Mouse (Mus musculus) stomach, embryonic 15.5 days (tissue): ENCODE results near the gene Garnl3. TPM values are rescaled to one million over a fixed set of nuclear protein-coding genes. Genes with fewer than 3 reads are reported as not detected.

Source experiments
- ATAC-seq: fragments of 200-750 bp; cut with Nextera tagmentation; 2 replicates; pipeline ENCODE4 v1.8.0; 2017; ENCODE audit warnings: low read depth, moderate number of reproducible peaks, moderate TSS enrichment; ENCODE audit not compliant: insufficient read depth, low FRiP score
- H3K27ac ChIP-seq: fragments of 300-500 bp; sonication (generic); 2 replicates; pipeline ENCODE4 v1.5.1; 2015; ENCODE audit warnings: mild to moderate bottlenecking, inconsistent platforms
- H3K27me3 ChIP-seq: fragments of 300-500 bp; sonication (generic); replicated peaks from 2 replicates; pipeline ENCODE4 v1.6.1; 2015; ENCODE audit warnings: inconsistent platforms
- H3K36me3 ChIP-seq: fragments of 300-500 bp; sonication (generic); 2 replicates; pipeline ENCODE4 v1.6.1; 2015; ENCODE audit warnings: inconsistent platforms
- H3K4me1 ChIP-seq: fragments of 300-500 bp; sonication (generic); 2 replicates; pipeline ENCODE4 v1.6.1; 2015; ENCODE audit warnings: inconsistent platforms
- H3K4me2 ChIP-seq: fragments of 300-500 bp; sonication (generic); 2 replicates; pipeline ENCODE4 v1.6.1; 2015; ENCODE audit warnings: mild to moderate bottlenecking, inconsistent platforms
- H3K4me3 ChIP-seq: fragments of 300-500 bp; sonication (generic); replicated peaks from 2 replicates; pipeline ENCODE4 v1.5.1; 2015; ENCODE audit warnings: inconsistent platforms
- H3K9ac ChIP-seq: fragments of 300-500 bp; sonication (generic); 2 replicates; pipeline ENCODE4 v1.6.1; 2015; ENCODE audit warnings: inconsistent platforms
- H3K9me3 ChIP-seq: fragments of 300-500 bp; sonication (generic); 2 replicates; pipeline ENCODE4 v1.6.1; 2016; ENCODE audit warnings: inconsistent platforms
- WGBS: fragments of 180-500 bp; shearing (Covaris S2); methylation state at CpG from one replicate; pipeline ENCODE4 v1.1.7; 2015; 5-methylcytosine and 5-hydroxymethylcytosine counted together
- polyA plus RNA-seq: library from polyadenylated mRNA; unstranded; fragments of >200 nt; fragmentation: Nextera tagmentation; extraction: Ambion mirVana; gene quantifications from 2 replicates; pipeline ENCODE4 v1.2.1, GENCODE M21; 2015

The Garnl3 gene
- polyA plus RNA-seq, 1 experiment from 2014 or later = 14.0 TPM

- H3K36me3 ChIP-seq = peaks cover 12% of the 10 kb centered on the region
- 0 out of 2 replicates have a peak overlapping the region, but pooled peaks have one; percentile 69 for H3K4me2 ChIP-seq
- no peak overlapping the region for H3K27ac ChIP-seq
- no peak overlapping the region for H3K9ac ChIP-seq
- ATAC-seq = no peak
- WGBS = 34% methylated on average over 10 of the region's 10 CpGs
- no peaks in the 10 kb centered on the region for H3K27me3 ChIP-seq
- H3K4me3 ChIP-seq = no peak overlapping the region
- no peaks in the 10 kb centered on the region for H3K9me3 ChIP-seq
- H3K4me1 ChIP-seq = peaks cover 29% of the 10 kb centered on the region
Measured at GRCm38 (mm10) chr2:32964659-32965457, 166.6 kb downstream of the Garnl3 start.

- Histone ChIP-seq H3K9ac (0 out of 2 replicates have a peak overlapping the region, but pooled peaks have one; percentile 27), H3K4me3 (peak overlapping the region; percentile 87; the same call in 1 of the 2 replicates)
Measured at GRCm38 (mm10) chr2:32963981-32964380, 167.5 kb downstream of the Garnl3 start.

GRCm38 (mm10) chr2:32963544-32963943 is 167.9 kb downstream of the Garnl3 start:
- H3K36me3 ChIP-seq = peaks cover 12% of the 10 kb centered on the region
- peak overlapping the region; percentile 69 for H3K4me2 ChIP-seq
- H3K9ac ChIP-seq = peak overlapping the region; percentile 27; the same call in 1 of the 2 replicates
- peaks cover 29% of the 10 kb centered on the region for H3K4me1 ChIP-seq
- H3K27me3 ChIP-seq = no peaks in the 10 kb centered on the region
- H3K9me3 ChIP-seq = no peaks in the 10 kb centered on the region
- no peak for ATAC-seq
- H3K27ac ChIP-seq = peak overlapping the region; percentile 88; the same call in 1 of the 2 replicates
- WGBS = 54% methylated on average over 4 of the region's 4 CpGs
- H3K4me3 ChIP-seq = peak overlapping the region; percentile 87

More at GRCm38 (mm10) chr2:32963981-32964380, 167.5 kb downstream of the Garnl3 start:
- no peaks in the 10 kb centered on the region for H3K27me3 ChIP-seq
- H3K27ac ChIP-seq = no peak overlapping the region
- no peaks in the 10 kb centered on the region for H3K9me3 ChIP-seq
- H3K4me1 ChIP-seq = peaks cover 29% of the 10 kb centered on the region
- WGBS = 65% methylated on average over 1 of the region's 1 CpGs
- peaks cover 12% of the 10 kb centered on the region for H3K36me3 ChIP-seq
- ATAC-seq = no peak
- H3K4me2 ChIP-seq = peak overlapping the region; percentile 69

GRCm38 (mm10) chr2:32962875-32963220 is 168.6 kb downstream of the Garnl3 start:
- peaks cover 12% of the 10 kb centered on the region for H3K36me3 ChIP-seq
- H3K4me1 ChIP-seq = peaks cover 26% of the 10 kb centered on the region
- ATAC-seq = no peak
- H3K9ac ChIP-seq = peak overlapping the region; percentile 97; the same call in 1 of the 2 replicates
- peak overlapping the region; percentile 88 for H3K27ac ChIP-seq
- no peaks in the 10 kb centered on the region for H3K27me3 ChIP-seq
- H3K4me2 ChIP-seq = peak overlapping the region; percentile 69
- WGBS = 4% methylated on average over 9 of the region's 9 CpGs
- H3K4me3 ChIP-seq = peak overlapping the region; percentile 87
- no peaks in the 10 kb centered on the region for H3K9me3 ChIP-seq

- peak overlapping the region; percentile 69 for H3K4me2 ChIP-seq
Measured at GRCm38 (mm10) chr2:32962062-32962874, 169.2 kb downstream of the Garnl3 start.

GRCm38 (mm10) chr2:32961192-32961995 is 170.1 kb downstream of the Garnl3 start, which contains the start of the genes Rpl12 and Lrsam1:
Rpl12 (plus strand) TSS chr2:32961559.
Lrsam1 (minus strand) TSS chr2:32961614.
- peaks cover 20% of the 10 kb centered on the region for H3K4me1 ChIP-seq
- WGBS = 3% methylated on average over 55 of the region's 55 CpGs
- H3K9ac ChIP-seq = peak within 1 kb of the TSS; percentile 97
- peaks cover 12% of the 10 kb centered on the region for H3K36me3 ChIP-seq
- no peaks in the 10 kb centered on the region for H3K9me3 ChIP-seq
- peak; percentile 88 for ATAC-seq
- H3K4me2 ChIP-seq = peak within 1 kb of the TSS; percentile 69
- no peaks in the 10 kb centered on the region for H3K27me3 ChIP-seq
- H3K4me3 ChIP-seq = peak within 1 kb of the TSS; percentile 87
- H3K27ac ChIP-seq = peak within 1 kb of the TSS; percentile 88

More at GRCm38 (mm10) chr2:32962062-32962874, 169.2 kb downstream of the Garnl3 start:
- Histone ChIP-seq H3K27ac (peak overlapping the region; percentile 88), H3K4me1 (peaks cover 22% of the 10 kb centered on the region), H3K36me3 (peaks cover 12% of the 10 kb centered on the region), H3K27me3 (no peaks in the 10 kb centered on the region), H3K9me3 (no peaks in the 10 kb centered on the region), H3K4me3 (peak overlapping the region; percentile 87), H3K9ac (peak overlapping the region; percentile 97)
- under 1% methylated on average over 33 of the region's 33 CpGs for WGBS
- ATAC-seq = no peak

- no peaks in the 10 kb centered on the region for H3K9me3 ChIP-seq
- H3K36me3 ChIP-seq = peaks cover 14% of the 10 kb centered on the region
- peak overlapping the region; percentile 87; the same call in 1 of the 2 replicates for H3K4me3 ChIP-seq
- 84% methylated on average over 4 of the region's 4 CpGs for WGBS
- peak overlapping the region; percentile 17; the same call in 1 of the 2 replicates for H3K9ac ChIP-seq
- no peak overlapping the region for H3K27ac ChIP-seq
- H3K4me1 ChIP-seq = peaks cover 18% of the 10 kb centered on the region
- no peaks in the 10 kb centered on the region for H3K27me3 ChIP-seq
- H3K4me2 ChIP-seq = peak overlapping the region; percentile 69
- no peak for ATAC-seq
Measured at GRCm38 (mm10) chr2:32960273-32960672, 171.2 kb downstream of the Garnl3 start.

- Histone ChIP-seq H3K27ac (no peak overlapping the region), H3K4me1 (peaks cover 6% of the 10 kb centered on the region), H3K27me3 (no peaks in the 10 kb centered on the region), H3K4me3 (no peak overlapping the region), H3K36me3 (peaks cover 9% of the 10 kb centered on the region), H3K9me3 (no peaks in the 10 kb centered on the region), H3K4me2 (no peak overlapping the region), H3K9ac (no peak overlapping the region)
- WGBS = 52% methylated on average over 8 of the region's 8 CpGs
- ATAC-seq = no peak
Measured at GRCm38 (mm10) chr2:32957344-32957743, 174.1 kb downstream of the Garnl3 start.

- ATAC-seq = no peak
- Histone ChIP-seq H3K27me3 (no peaks in the 10 kb centered on the region), H3K4me1 (no peaks in the 10 kb centered on the region), H3K27ac (no peak overlapping the region), H3K9ac (no peak overlapping the region), H3K36me3 (peaks cover 9% of the 10 kb centered on the region), H3K4me3 (no peak overlapping the region), H3K9me3 (no peaks in the 10 kb centered on the region), H3K4me2 (no peak overlapping the region)
- 92% methylated on average over 2 of the region's 2 CpGs for WGBS
Measured at GRCm38 (mm10) chr2:32954581-32954980, 176.9 kb downstream of the Garnl3 start.

- Histone ChIP-seq H3K9ac (no peak overlapping the region), H3K4me1 (no peaks in the 10 kb centered on the region), H3K36me3 (peaks cover 12% of the 10 kb centered on the region), H3K27me3 (no peaks in the 10 kb centered on the region), H3K4me3 (no peak overlapping the region), H3K4me2 (no peak overlapping the region), H3K9me3 (no peaks in the 10 kb centered on the region), H3K27ac (no peak overlapping the region)
- ATAC-seq = no peak
- 91% methylated on average over 11 of the region's 11 CpGs for WGBS
Measured at GRCm38 (mm10) chr2:32947454-32947853, 184.0 kb downstream of the Garnl3 start.

- H3K4me1 ChIP-seq = no peaks in the 10 kb centered on the region
- H3K27me3 ChIP-seq = no peaks in the 10 kb centered on the region
- no peak overlapping the region for H3K27ac ChIP-seq
- no peak overlapping the region for H3K4me2 ChIP-seq
- no peaks in the 10 kb centered on the region for H3K9me3 ChIP-seq
- ATAC-seq = no peak
- peaks cover 10% of the 10 kb centered on the region for H3K36me3 ChIP-seq
- no peak overlapping the region for H3K4me3 ChIP-seq
- WGBS = 89% methylated on average over 4 of the region's 4 CpGs
- H3K9ac ChIP-seq = no peak overlapping the region
Measured at GRCm38 (mm10) chr2:32940483-32940882, 191.0 kb downstream of the Garnl3 start.
